Mouse (Mus musculus) kidney, embryonic 14.5 days (tissue): Measurements from ENCODE around the gene Sppl3. TPM values are rescaled to one million over a fixed set of nuclear protein-coding genes. Genes with fewer than 3 reads are reported as not detected.

Experiments
- ATAC-seq: fragments of 200-750 bp; cut with Nextera tagmentation; 2 replicates; pipeline ENCODE4 v1.8.0; 2017; ENCODE audit warnings: moderate number of reproducible peaks, mild to moderate bottlenecking, moderate TSS enrichment, moderate library complexity; ENCODE audit not compliant: low FRiP score, low TSS enrichment
- H3K27ac ChIP-seq: fragments of 300-500 bp; sonication (generic); 2 replicates; pipeline ENCODE4 v1.5.1; 2014; ENCODE audit warnings: low read depth, mild to moderate bottlenecking, low read length, moderate library complexity, mixed read lengths
- H3K27me3 ChIP-seq: fragments of 300-500 bp; sonication (generic); 2 replicates; pipeline ENCODE4 v1.6.1; 2014; ENCODE audit warnings: mild to moderate bottlenecking, low read length; ENCODE audit not compliant: control insufficient read depth, insufficient read depth
- H3K36me3 ChIP-seq: fragments of 300-500 bp; sonication (generic); 2 replicates; pipeline ENCODE4 v1.6.1; 2014; ENCODE audit warnings: low read length, mixed read lengths; ENCODE audit not compliant: control insufficient read depth, insufficient read depth
- H3K4me1 ChIP-seq: fragments of 300-500 bp; sonication (generic); 2 replicates; pipeline ENCODE4 v1.6.1; 2014; ENCODE audit warnings: low read length, mixed read lengths; ENCODE audit not compliant: control insufficient read depth, insufficient read depth
- H3K4me2 ChIP-seq: fragments of 300-500 bp; sonication (generic); replicated peaks from 2 replicates; pipeline ENCODE4 v1.6.1; 2014; ENCODE audit warnings: low read depth, mild to moderate bottlenecking, low read length
- H3K4me3 ChIP-seq: fragments of 300-500 bp; sonication (generic); 2 replicates; pipeline ENCODE4 v1.5.1; 2014; ENCODE audit warnings: mild to moderate bottlenecking, low read length
- H3K9ac ChIP-seq: fragments of 300-500 bp; sonication (generic); 2 replicates; pipeline ENCODE4 v1.6.1; 2014; ENCODE audit warnings: low read depth, mild to moderate bottlenecking, low read length, moderate library complexity
- H3K9me3 ChIP-seq: fragments of 300-500 bp; sonication (generic); 2 replicates; pipeline ENCODE4 v1.6.1; 2016; ENCODE audit warnings: low read length; ENCODE audit not compliant: control insufficient read depth
- WGBS: fragments of 180-500 bp; shearing (Covaris S2); extraction: QIAGEN DNeasy Blood & Tissue Kit; methylation state at CpG from one replicate; pipeline ENCODE4 v1.1.7; 2014; 5-methylcytosine and 5-hydroxymethylcytosine counted together
- polyA plus RNA-seq: library from polyadenylated mRNA; unstranded; fragments of >200 nt; fragmentation: Nextera tagmentation; extraction: Ambion mirVana; gene quantifications from 2 replicates; pipeline ENCODE4 v1.2.1, GENCODE M21; 2014

Gene Sppl3
- polyA plus RNA-seq, 1 experiment from 2014 or later = 23.9 TPM

DNA sequence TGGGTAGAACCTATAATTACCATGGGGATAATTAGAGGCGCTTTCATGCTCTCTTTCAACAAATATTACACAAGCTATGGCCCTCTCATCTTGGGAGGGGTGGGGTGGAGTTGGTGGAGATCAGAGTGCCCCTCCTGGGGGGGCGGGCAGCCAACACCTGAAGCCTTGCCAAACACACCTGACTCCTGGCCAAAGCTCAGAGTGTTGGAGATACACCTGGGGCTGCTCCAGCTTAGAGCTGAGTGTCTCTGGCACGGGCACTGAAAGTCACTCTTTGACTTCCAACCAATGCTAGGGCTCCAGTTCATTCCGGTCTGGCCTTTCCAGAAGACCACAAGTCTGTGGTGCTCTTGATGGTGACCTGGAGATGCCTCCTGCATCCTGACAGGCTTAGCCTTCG is 3.2 kb upstream of the Sppl3 start:
- H3K9ac ChIP-seq = no peak overlapping the region
- no peaks in the 10 kb centered on the region for H3K9me3 ChIP-seq
- H3K36me3 ChIP-seq = no peaks in the 10 kb centered on the region
- H3K4me2 ChIP-seq = no peak overlapping the region
- H3K4me3 ChIP-seq = no peak overlapping the region
- no peak overlapping the region for H3K27ac ChIP-seq
- H3K4me1 ChIP-seq = peaks cover 10% of the 10 kb centered on the region
- WGBS = 86% methylated on average over 5 of the region's 5 CpGs
- no peak for ATAC-seq
- no peaks in the 10 kb centered on the region for H3K27me3 ChIP-seq

DNA sequence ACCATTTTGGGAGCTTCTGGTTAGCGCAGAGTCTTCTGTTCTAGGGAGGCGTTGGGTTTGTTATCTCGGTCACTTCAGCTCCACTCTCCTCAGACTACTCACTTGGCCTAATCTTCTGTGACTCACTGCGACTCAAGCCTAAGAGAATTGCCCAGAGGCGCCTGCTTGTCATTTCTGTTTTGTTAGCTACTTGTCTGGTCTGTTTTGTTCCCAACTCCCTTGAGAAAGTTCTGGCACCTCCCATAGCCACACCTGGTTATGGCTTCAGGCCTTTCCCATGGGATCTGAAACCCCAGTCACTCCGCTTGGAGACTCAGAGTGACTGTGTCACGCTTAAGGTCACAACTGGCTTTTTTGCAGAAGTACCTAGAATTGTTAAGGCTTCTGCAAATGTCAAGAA is 2.6 kb upstream of the Sppl3 start:
- Histone ChIP-seq H3K36me3 (no peaks in the 10 kb centered on the region), H3K27ac (no peak overlapping the region), H3K4me2 (no peak overlapping the region), H3K4me3 (no peak overlapping the region), H3K27me3 (no peaks in the 10 kb centered on the region), H3K4me1 (peaks cover 16% of the 10 kb centered on the region), H3K9me3 (no peaks in the 10 kb centered on the region), H3K9ac (no peak overlapping the region)
- ATAC-seq = no peak
- WGBS = 91% methylated on average over 7 of the region's 7 CpGs

DNA sequence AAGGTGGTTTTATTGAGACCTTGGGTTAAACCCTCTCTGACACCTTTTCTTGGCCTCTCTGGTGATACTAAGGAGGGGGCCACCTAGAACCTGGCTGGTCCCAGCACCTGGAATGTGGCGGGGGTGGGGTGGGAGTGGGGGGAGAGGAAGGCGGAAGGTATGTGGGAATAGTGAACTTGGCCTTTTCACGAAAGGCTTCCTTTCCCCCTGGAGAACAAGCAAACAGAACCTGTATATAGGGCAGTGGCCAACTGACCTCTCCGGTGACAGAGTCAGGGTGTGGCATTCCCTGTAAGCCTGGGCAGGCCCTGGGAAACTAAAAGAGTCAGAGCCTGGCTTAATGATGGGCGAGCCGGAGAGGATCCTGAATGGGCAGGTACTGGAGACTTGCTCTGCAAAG is 1.8 kb upstream of the Sppl3 start:
- no peak for ATAC-seq
- Histone ChIP-seq H3K36me3 (no peaks in the 10 kb centered on the region), H3K4me1 (peaks cover 19% of the 10 kb centered on the region), H3K4me3 (no peak overlapping the region), H3K27ac (no peak overlapping the region), H3K9ac (no peak overlapping the region), H3K4me2 (no peak overlapping the region), H3K27me3 (no peaks in the 10 kb centered on the region), H3K9me3 (no peaks in the 10 kb centered on the region)
- 88% methylated on average over 6 of the region's 6 CpGs for WGBS

DNA sequence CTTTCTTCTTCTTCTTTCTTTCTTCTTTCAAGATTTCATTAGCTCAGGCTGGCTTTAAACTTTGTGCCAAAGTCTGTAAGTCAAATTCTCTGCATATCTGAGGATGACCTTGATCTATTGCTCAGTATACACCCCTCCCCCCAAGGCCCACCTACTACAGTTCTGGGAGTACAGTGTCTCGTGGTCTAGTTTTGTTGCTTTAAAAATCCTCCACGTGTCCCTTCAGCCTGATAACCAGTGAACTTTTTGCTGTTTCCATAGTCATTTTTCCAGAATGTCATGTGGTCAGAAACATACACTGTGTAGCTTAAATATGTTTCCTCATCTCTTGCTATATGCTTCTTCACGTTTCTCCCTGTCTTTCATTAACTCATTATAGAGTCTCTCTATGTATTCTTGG is 976 bp upstream of the Sppl3 start:
- no peaks in the 10 kb centered on the region for H3K9me3 ChIP-seq
- H3K4me2 ChIP-seq = peak overlapping the region; percentile 75
- peak overlapping the region; percentile 100 for H3K4me3 ChIP-seq
- WGBS = 49% methylated on average over 3 of the region's 3 CpGs
- H3K9ac ChIP-seq = no peak overlapping the region
- peaks cover 19% of the 10 kb centered on the region for H3K4me1 ChIP-seq
- H3K27me3 ChIP-seq = no peaks in the 10 kb centered on the region
- H3K27ac ChIP-seq = no peak overlapping the region
- H3K36me3 ChIP-seq = no peaks in the 10 kb centered on the region
- ATAC-seq = no peak

DNA sequence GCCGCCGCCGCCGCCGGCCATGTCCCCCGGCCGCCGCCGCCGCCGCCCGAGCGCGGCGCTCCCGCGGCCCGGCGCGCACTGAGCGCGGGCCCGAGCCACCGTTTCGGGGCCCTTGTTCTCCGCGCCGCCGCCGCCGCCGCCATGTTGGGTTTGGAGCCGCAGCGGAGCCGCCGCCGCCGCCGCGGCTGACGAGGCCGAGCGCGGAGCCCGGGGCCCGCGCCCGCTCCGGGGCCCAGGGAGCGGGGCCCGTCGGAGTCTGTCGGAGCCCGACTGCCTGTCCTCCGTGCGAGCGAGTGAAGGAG is 231 bp downstream of the Sppl3 start:
- H3K9ac ChIP-seq = peak overlapping the region; percentile 99
- peak; percentile 50 for ATAC-seq
- under 1% methylated on average over 47 of the region's 57 CpGs for WGBS
- peak overlapping the region; percentile 75 for H3K4me2 ChIP-seq
- H3K4me3 ChIP-seq = peak overlapping the region; percentile 100
- peaks cover 19% of the 10 kb centered on the region for H3K4me1 ChIP-seq
- no peaks in the 10 kb centered on the region for H3K36me3 ChIP-seq
- H3K9me3 ChIP-seq = no peaks in the 10 kb centered on the region
- peak overlapping the region; percentile 92 for H3K27ac ChIP-seq
- H3K27me3 ChIP-seq = no peaks in the 10 kb centered on the region

DNA sequence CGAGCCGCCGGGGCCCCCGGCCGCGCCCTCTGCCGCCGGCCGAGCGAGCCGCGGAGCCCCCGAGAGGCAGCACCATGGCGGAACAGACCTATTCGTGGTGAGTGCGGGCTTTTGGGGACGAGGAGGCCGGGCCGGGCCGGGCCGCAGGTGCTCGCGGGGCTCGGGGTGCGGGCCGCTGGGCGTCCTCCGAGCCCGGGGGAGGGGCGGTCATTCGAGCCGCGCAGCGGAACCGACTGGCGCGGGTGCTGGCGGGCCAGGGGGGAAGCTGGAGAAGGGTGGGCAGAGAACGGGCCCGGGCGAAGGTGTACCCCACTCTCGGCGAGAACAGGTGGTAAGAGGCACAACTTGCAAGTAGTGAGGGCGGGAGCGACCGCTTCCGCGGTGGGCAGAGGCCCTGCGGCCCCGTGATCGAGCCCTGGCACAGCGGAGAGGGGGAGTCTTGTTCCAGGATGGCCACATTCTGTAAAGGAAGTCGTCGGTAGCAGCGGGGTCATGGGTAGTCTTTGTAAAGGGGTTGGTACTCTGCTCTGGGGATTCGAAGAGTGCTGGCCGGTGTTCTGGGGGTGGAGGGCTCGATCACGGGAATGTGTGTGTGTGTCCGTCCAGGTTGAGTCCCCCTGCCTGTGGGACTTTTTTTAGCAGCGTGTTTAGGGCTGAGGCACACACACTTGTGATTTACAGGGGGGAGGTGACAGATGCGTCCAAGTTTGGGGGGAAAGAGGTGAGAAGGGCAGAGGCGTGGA is 753 bp downstream of the Sppl3 start:
- H3K4me2 ChIP-seq = peak overlapping the region; percentile 75
- H3K27me3 ChIP-seq = no peaks in the 10 kb centered on the region
- H3K27ac ChIP-seq = peak overlapping the region; percentile 92
- H3K9ac ChIP-seq = peak overlapping the region; percentile 99
- no peaks in the 10 kb centered on the region for H3K9me3 ChIP-seq
- no peaks in the 10 kb centered on the region for H3K36me3 ChIP-seq
- H3K4me3 ChIP-seq = peak overlapping the region; percentile 100
- ATAC-seq = peak; percentile 40; the same call in 1 of the 2 replicates
- under 1% methylated on average over 60 of the region's 63 CpGs for WGBS
- peaks cover 20% of the 10 kb centered on the region for H3K4me1 ChIP-seq

DNA sequence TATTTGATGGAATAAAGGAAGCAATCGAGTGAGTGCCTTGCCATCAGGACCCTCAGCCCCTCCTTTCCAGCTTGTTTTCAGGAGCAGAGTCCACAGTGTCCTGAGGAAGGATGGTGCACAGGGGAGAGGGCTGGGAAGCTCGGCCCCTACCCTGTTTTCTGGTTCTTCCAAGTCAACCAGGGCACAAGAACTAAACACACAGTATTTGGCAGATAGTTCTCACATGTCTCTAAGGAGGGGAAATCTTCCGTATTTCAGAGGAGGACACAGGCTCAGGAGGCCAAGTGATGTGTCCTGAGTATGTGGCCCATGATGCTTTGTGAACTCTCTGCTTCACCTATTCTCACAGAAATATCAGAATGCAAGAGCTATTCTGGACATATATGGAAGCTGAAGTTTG is 2.5 kb downstream of the Sppl3 start:
- ATAC-seq = no peak
- 74% methylated on average over 3 of the region's 3 CpGs for WGBS
- H3K9ac ChIP-seq = peak overlapping the region; percentile 99; the same call in 1 of the 2 replicates
- H3K27ac ChIP-seq = no peak overlapping the region
- H3K4me1 ChIP-seq = peaks cover 37% of the 10 kb centered on the region
- H3K36me3 ChIP-seq = no peaks in the 10 kb centered on the region
- no peak overlapping the region; the same call in 1 of the 2 replicates for H3K4me2 ChIP-seq
- no peaks in the 10 kb centered on the region for H3K27me3 ChIP-seq
- H3K9me3 ChIP-seq = no peaks in the 10 kb centered on the region
- peak overlapping the region; percentile 100; the same call in 1 of the 2 replicates for H3K4me3 ChIP-seq

DNA sequence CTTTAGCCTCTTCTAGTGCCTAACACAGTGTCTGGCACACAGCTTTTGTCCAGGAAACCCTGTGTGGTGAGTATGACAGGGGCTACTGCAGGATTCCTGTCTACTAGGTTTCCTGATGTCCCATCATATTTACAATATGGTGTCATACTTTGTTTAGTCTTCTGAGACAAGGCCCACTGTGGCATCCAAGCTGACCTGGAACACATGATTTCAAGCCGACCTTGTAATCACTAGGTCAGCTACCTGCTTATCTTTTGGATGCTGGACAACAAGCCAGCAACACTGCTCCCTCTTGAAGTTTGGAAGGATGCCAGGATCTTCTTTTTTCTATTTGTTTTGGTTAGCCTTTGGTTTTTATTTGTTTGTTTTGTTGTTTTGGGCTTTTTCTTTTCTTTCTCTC is 3.6 kb downstream of the Sppl3 start:
- Histone ChIP-seq H3K27me3 (no peaks in the 10 kb centered on the region), H3K9ac (no peak overlapping the region), H3K36me3 (no peaks in the 10 kb centered on the region), H3K4me1 (peaks cover 44% of the 10 kb centered on the region), H3K9me3 (no peaks in the 10 kb centered on the region), H3K4me3 (no peak overlapping the region), H3K4me2 (no peak overlapping the region), H3K27ac (no peak overlapping the region)
- no peak for ATAC-seq
- whole genome bisulfite sequencing = 64% methylated on average over 1 of the region's 1 CpGs

DNA sequence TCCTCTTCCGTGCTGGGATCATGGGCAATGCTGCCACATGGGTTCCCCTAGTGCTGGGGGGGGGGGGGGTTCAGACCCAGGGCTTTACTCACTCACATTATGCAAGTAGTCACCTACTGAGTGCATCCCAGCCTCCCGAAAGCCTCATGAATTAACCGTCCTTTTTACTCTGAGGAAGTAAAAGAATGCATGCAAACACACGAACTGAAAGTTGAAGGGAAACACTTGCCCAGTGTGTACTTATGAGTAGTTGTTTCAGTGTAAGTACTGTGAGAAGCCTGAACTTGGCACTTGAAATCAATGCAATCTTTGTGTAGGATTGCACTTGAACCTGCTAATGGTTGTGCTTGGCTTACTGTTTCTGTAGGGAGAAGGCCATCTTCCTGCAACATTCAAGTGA is 4.2 kb downstream of the Sppl3 start:
- no peak for ATAC-seq
- WGBS = 63% methylated on average over 4 of the region's 4 CpGs
- Histone ChIP-seq H3K27ac (no peak overlapping the region), H3K4me1 (peaks cover 44% of the 10 kb centered on the region), H3K9me3 (no peaks in the 10 kb centered on the region), H3K27me3 (no peaks in the 10 kb centered on the region), H3K36me3 (no peaks in the 10 kb centered on the region), H3K4me3 (no peak overlapping the region), H3K9ac (no peak overlapping the region), H3K4me2 (no peak overlapping the region)
